Mouse (Mus musculus) hindbrain, embryonic 14.5 days (tissue): ENCODE results near the gene Oasl2. TPM values are rescaled to one million over a fixed set of nuclear protein-coding genes. Genes with fewer than 3 reads are reported as not detected.

ENCODE experiments used
- microRNA-seq: library from miRNA; unstranded; fragments of <30 nt; microRNA quantifications from one replicate; pipeline ENCODE4, GENCODE M21; 2016
- polyA plus RNA-seq: library from polyadenylated mRNA; unstranded; fragments of >200 nt; fragmentation: Nextera tagmentation; extraction: Ambion mirVana; gene quantifications from 2 replicates; pipeline ENCODE4 v1.2.1, GENCODE M21; 2014

The Oasl2 gene
- polyA plus RNA-seq, 1 experiment from 2014 or later = 3.7 TPM

Small RNAs within 50 kb of the gene (microRNA-seq; reads per million reads assigned to microRNA genes)
- gene Mir6240 = 4.2 reads per million, percentile 19 among the genes with 10 or more reads in this experiment

Other genes starting within 250 kb of the Oasl2 start
- 1.1 and 1.4 TPM in 2 replicates for gene Trpv4, start 238.5 kb upstream of the Oasl2 start, polyA plus RNA-seq
- 33.7 and 38.9 TPM in 2 replicates for gene Gltp, start 206.0 kb upstream of the Oasl2 start, polyA plus RNA-seq
- gene Tchp, start 189.2 kb upstream of the Oasl2 start, polyA plus RNA-seq = 10.6 and 15.4 TPM in 2 replicates
- 45.5 and 48.9 TPM in 2 replicates for gene Ankrd13a, start 122.3 kb upstream of the Oasl2 start, polyA plus RNA-seq
- gene Git2, start 121.4 kb upstream of the Oasl2 start, polyA plus RNA-seq = 44.3 and 45.1 TPM in 2 replicates
- 290 and 308 TPM in 2 replicates for gene 1500011B03Rik, start 73.5 kb upstream of the Oasl2 start, polyA plus RNA-seq
- gene 4930519G04Rik, start 43.3 kb upstream of the Oasl2 start, polyA plus RNA-seq = not detected in 2 replicates
- 2.6 and 3.0 TPM in 2 replicates for gene Gm9936, start 38.3 kb upstream of the Oasl2 start, polyA plus RNA-seq
- gene Oasl1, start 26.3 kb downstream of the Oasl2 start, polyA plus RNA-seq = 0.13 and 0.25 TPM in 2 replicates
- gene 2210016L21Rik, start 45.2 kb downstream of the Oasl2 start, polyA plus RNA-seq = 126 and 135 TPM in 2 replicates
- 0.07 TPM in 1 of 2 replicates, not detected in the other for gene Hnf1a, start 74.2 kb downstream of the Oasl2 start, polyA plus RNA-seq
- gene Sppl3, start 114.2 kb downstream of the Oasl2 start, polyA plus RNA-seq = 30.1 and 31.5 TPM in 2 replicates
- 49.1 and 53.0 TPM in 2 replicates for gene Gm10401, start 201.4 kb downstream of the Oasl2 start, polyA plus RNA-seq
- 11.1 and 12.5 TPM in 2 replicates for gene Acads, start 222.4 kb downstream of the Oasl2 start, polyA plus RNA-seq
- 31.2 and 39.0 TPM in 2 replicates for gene Unc119b, start 238.0 kb downstream of the Oasl2 start, polyA plus RNA-seq